Mouse (Mus musculus) embryo, embryonic 11 days (tissue): ENCODE measurements around the gene Shb.
A peak's percentile ranks its signal among the peaks of the same experiment; 100 is the strongest.
"Not testable (repeated sequence)": the region's sequence is repeated elsewhere in the genome, so short reads cannot be mapped to it uniquely, and the experiment has no call there.

Experiments
- DNase-seq: peaks from one replicate; pipeline ENCODE4 v3.0.0-alpha.2; 2015

Gene Shb

DNA sequence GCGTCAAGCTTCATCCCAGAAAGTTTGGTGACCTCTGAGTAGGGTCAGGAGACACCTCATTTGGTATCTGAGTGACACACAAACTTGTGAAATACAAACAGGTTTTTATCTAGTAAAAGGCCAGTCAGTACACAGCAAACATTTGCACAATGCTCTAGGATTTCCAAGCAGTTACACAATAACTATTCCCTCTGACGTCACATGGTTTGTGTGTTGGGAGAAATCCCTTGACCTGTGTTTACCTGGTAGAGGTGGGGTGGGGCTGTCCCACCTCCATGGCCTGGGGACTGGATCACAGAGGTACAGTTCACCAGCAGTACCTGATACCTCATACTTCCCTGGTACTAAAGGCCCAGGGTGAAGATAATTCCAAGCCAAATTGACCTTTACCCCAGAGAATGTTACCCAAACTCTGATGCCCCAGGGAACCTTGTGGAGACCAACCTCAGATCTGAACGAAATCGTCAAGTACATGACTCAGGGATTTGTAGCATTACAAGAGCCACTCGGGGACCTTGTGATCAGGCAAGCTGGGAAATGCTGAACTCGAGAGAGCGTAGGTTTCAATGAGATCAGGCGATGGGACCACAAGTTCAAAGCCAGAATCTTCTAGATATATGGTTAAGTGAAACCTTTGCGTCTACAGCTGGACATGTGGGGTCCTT lies 118.5 kb downstream of the Shb start:
- DNase-seq: no peak

DNA sequence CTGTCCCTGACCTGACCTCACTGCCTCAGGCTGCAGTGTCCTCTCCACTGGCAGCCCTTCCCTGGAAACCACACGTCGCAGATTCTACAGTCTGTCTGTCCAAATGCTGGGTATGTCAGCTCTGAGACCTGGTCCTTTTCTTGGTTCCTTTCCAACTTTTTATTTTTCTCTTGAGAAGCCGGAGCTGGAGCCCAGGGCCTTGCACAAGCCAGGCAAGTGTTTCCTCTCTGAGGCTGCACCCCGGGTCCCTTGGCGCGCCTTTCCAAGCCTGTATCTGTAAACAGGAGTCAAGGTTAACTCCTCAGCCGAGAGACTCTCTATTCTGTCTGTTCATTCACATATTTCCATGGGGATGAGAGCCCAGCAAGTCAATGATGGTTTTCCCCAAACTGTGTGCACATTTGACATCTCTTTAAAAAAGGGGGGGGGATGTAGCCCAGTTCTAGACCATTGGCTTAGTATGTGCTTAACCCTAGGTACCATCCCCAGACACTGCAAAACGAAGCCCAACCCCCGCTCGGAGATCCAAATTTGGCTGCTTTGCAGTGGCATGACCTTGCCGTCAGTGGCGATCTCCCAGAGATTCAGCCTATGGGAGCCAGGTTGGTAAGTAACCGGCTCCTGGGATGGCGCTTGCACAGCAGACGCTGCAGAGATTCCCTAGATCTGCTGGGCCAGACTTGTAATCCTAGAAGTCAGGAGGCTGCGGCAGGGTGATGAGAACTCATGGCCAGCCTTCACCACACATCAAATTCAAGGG lies 119.7 kb downstream of the Shb start:
- DNase-seq: no peak

- DNase-seq: no peak
These were observed 121.0 kb downstream of the Shb start for GRCm38 (mm10) chr4:45411181-45411790.

- peak; percentile 83 for DNase-seq
These were observed 123.0 kb downstream of the Shb start for GRCm38 (mm10) chr4:45409270-45409669.

GRCm38 (mm10) chr4:45408427-45409132 lies 123.7 kb downstream of the Shb start, which contains the start of gene Slc25a51:
Gene Slc25a51 (minus strand): TSS chr4:45408766.
- DNase-seq: peak; percentile 93

DNA sequence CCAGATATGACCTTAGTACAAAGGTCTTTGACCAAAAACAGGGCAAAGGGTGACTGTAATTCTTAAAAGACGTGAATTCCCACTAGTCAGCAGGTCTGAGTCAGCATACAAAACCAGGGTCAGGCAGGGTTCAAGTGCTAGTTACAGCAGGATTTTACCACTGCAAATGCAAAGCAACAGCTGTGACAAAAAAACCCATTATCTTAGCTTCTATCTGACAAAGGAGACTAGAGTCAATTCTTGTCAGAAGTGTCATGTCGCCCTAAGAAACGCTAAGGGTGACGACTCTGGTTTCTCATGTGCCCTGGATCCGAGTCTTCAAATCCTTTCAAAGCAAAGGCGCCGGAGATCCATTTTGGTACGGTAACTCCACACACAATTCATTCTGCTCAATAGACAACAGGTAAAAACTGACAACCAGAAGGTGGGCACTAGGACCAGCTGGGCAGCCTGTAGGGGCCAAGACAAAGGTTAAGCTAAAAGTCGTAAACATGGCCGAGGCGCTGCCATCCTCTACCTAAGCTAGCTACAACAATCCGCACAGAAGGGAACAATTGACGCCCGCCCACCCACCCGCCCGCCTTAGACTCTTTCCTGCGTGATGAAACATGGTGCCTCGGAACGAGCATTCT lies 124.5 kb downstream of the Shb start:
- DNase-seq: peak; percentile 55

DNA sequence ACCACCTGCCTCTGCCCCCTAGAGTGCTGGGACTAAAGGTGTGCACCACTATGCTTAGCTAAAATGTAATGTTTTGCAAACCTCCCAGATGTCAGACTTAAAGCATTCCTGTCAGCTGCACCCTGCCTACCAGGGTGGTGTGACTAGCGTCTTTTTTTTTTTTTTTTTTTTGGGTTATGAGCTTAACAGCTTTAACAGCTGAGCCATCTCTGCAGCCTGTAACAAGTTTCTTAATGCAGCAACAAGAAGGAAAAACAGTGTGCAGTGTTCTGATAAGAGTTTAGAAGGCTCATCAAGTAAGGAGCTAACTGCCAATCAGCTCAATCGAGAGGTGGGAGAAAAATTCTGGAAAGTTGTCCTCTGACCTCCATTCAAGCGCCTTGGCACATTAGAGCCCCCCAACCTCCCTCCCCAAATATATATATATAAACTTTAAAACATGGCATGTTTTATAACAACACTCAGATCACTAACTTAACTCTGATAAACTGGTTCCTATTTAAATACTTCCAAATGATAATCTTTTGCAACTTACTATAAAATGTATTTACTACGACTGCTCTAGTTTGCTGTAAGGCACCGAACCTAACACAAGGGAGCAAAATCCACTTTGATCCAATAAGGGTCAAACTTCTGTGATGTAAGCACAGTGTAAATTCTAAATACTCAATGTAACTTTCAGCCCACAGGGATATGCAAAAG lies 125.1 kb downstream of the Shb start:
- DNase-seq: no peak

DNA sequence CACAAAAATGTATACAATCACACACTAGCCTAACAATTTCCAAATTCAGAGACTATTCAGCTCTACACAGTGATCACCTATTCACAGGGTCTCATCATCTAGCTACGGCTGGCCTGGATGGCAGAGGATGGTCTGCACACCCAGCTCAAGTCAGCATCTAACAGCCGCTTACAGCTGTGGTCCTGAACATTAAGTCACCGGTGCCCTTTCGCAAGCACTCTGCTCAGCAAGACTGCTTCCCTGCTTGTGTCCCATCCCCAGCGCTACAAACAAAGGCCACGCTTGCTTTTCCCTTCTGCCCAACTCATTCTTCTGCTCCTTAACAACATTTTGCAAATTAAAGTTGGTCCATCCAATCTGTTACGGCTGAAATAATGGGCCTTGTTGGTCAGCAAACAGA lies 125.9 kb downstream of the Shb start:
- DNase-seq: no peak

- no peak for DNase-seq
These were observed 127.0 kb downstream of the Shb start for GRCm38 (mm10) chr4:45405315-45405714.

DNA sequence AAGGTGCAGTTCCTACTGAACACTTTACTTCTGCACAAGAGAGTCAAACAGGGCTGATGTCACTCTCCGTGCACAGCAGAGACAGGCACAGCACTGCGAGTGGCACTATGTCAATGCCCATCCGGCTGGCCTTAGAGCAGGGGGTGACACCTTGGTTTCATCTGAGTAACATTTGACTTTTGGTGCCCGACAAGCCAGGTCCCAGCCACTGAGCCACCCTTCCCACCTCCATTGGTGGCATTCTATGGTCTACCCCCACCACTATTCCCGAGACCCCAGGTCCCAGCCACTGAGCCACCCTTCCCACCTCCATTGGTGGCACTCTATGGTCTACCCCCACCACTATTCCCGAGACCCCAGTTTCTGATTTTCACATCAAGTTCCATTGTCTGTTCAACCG lies 128.2 kb downstream of the Shb start:
- DNase-seq: no peak

- no peak for DNase-seq
These were observed 128.8 kb downstream of the Shb start for GRCm38 (mm10) chr4:45403499-45403878.

- no peak for DNase-seq
These were observed 129.3 kb downstream of the Shb start for GRCm38 (mm10) chr4:45402878-45403498.

GRCm38 (mm10) chr4:45402281-45402680 lies 130.0 kb downstream of the Shb start:
- no peak for DNase-seq

DNA sequence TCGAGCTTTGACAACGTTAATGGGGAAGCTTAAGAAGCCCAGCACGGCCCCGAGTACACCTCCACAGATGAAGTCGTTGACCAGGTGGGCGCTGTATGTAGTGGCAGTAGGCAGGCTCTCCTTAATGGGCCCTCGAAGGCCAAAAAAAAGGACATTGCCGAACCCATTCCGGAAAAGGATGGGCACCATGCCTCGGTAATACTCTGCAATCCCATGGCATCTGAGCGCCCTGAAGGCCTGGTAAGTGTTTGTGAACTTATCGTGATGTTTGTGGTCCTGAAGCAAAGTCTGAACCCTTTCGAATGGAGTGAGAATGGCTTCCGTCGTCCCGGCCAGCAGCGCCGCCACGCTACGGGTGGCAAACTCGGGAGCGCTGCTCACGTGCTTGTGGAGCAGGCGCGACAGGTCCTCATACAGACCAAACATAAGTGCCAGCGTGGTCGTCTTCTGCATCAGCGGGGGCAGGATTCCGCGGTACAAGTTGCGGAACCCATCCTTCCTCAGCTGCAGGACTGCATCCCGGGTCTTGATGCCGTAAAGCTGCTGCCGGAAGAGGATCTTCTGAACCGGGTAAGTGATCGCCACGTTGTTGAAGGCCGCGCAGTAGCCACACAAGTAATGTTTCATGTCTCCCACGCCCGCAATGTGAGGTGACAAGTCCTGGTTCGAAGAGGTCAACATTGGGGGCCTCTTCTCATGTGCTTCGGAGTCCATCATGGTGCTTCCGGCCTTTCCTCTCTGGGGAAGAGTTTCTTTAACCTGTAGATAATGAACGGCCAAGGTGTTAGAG lies 132.7 kb downstream of the Shb start:
- DNase-seq: no peak

GRCm38 (mm10) chr4:45398315-45398714 lies 134.0 kb downstream of the Shb start:
- not testable (repeated sequence) for DNase-seq

GRCm38 (mm10) chr4:45396211-45396610 lies 136.1 kb downstream of the Shb start:
- not testable (repeated sequence) for DNase-seq

GRCm38 (mm10) chr4:45393658-45394057 lies 138.6 kb downstream of the Shb start:
- no peak for DNase-seq

- DNase-seq: no peak
These were observed 139.3 kb downstream of the Shb start for GRCm38 (mm10) chr4:45392994-45393393.

- no peak for DNase-seq
These were observed 139.7 kb downstream of the Shb start for GRCm38 (mm10) chr4:45392572-45392971.

- no peak for DNase-seq
These were observed 140.2 kb downstream of the Shb start for GRCm38 (mm10) chr4:45392099-45392498.

GRCm38 (mm10) chr4:45387296-45387695 lies 145.0 kb downstream of the Shb start:
- DNase-seq: not testable (repeated sequence)
